Mouse (Mus musculus): Measurements from ENCODE around the gene Abhd8.
A peak's percentile ranks its signal among the peaks of the same experiment; 100 is the strongest.

DNA sequence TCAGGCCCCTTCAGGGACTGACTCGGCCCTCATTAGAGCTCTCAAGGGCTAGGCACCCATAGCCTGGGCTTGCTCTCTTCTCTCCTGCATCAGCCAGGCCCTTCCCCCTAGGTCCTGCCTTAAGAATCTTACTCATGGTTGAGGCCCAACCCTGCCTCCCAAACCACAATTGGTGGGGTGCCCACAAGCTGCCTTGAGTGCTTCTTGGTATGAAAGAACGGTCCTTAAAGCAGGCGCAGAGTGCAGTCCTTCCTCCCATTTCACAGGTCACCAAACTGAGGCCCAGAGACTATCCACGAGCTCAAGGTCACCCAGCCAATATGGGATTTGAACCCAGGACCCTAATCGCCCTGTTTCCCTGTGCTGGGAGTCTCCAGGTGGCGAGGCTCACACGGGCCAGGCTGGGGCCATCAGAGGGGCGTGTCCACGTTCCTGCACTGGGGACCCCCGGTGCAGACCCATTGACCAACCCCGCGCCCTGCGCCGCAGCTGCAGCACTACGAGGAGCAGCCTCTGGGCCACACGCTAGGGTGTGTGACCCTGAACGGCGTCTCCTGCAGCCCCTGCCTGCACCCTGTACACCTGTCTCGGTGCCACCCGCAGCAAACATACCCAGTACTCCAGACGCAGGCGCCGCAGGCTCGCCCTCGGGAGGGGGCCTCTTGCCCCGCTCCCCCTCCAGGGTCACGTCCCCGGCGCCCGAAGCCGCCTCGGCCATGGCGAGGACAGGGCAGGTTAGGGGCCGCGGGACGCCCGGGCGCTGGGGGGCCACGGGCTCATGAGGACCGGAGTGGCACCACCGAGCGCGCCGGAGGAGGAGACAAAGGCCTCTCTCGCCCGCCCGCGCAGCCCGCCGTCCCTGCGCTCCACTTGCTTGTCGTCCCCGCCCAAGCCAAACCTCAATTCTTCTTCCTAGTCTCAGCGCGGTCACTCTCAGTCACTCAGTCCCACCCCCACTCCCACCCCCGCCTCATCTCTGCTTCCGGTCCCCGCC lies 22.0 kb upstream of the Abhd8 start, which contains the start of gene Ano8:
- TF ChIP-seq CTCF (IDR thresholded peaks at IDR 0.05; ENCODE audit: extremely low read depth, insufficient read depth, low read length): no peak
- peak; percentile 47; the same call in 1 of the 2 replicates for TF ChIP-seq POLR2A (IDR thresholded peaks at IDR 0.05; ENCODE audit: extremely low read depth, insufficient read depth, low read length)
